Mouse (Mus musculus) forebrain, embryonic 13.5 days (tissue): ENCODE data around the gene Ubl7. TPM values are rescaled to one million over a fixed set of nuclear protein-coding genes. Genes with fewer than 3 reads are reported as not detected.

Experiments
- ATAC-seq: fragments of 200-750 bp; cut with Nextera tagmentation; 2 replicates; pipeline ENCODE4 v1.8.0; 2017
- H3K27ac ChIP-seq: fragments of 300-500 bp; sonication (generic); 2 replicates; pipeline ENCODE4 v1.5.1; 2015; ENCODE audit warnings: inconsistent platforms, mild to moderate bottlenecking, moderate library complexity
- H3K27me3 ChIP-seq: fragments of 300-500 bp; sonication (generic); 2 replicates; pipeline ENCODE4 v1.6.1; 2015; ENCODE audit warnings: mild to moderate bottlenecking, inconsistent platforms
- H3K36me3 ChIP-seq: fragments of 300-500 bp; sonication (generic); 2 replicates; pipeline ENCODE4 v1.6.1; 2015; ENCODE audit warnings: mild to moderate bottlenecking, inconsistent platforms; ENCODE audit not compliant: poor library complexity, severe bottlenecking
- H3K4me1 ChIP-seq: fragments of 300-500 bp; sonication (generic); 2 replicates; pipeline ENCODE4 v1.6.1; 2015; ENCODE audit warnings: inconsistent platforms
- H3K4me2 ChIP-seq: fragments of 300-500 bp; sonication (generic); 2 replicates; pipeline ENCODE4 v1.6.1; 2015; ENCODE audit warnings: inconsistent platforms, mild to moderate bottlenecking, moderate library complexity
- H3K4me3 ChIP-seq: fragments of 300-500 bp; sonication (generic); 2 replicates; pipeline ENCODE4 v1.5.1; 2015; ENCODE audit warnings: mild to moderate bottlenecking, inconsistent platforms
- H3K9ac ChIP-seq: fragments of 300-500 bp; sonication (generic); 2 replicates; pipeline ENCODE4 v1.6.1; 2015; ENCODE audit warnings: mild to moderate bottlenecking, inconsistent platforms
- H3K9me3 ChIP-seq: fragments of 300-500 bp; sonication (generic); replicated peaks from 2 replicates; pipeline ENCODE4 v1.6.1; 2016; ENCODE audit warnings: inconsistent platforms
- WGBS: fragments of 180-500 bp; shearing (Covaris S2); methylation state at CpG from one replicate; pipeline ENCODE4 v1.1.7; 2015; 5-methylcytosine and 5-hydroxymethylcytosine counted together
- polyA plus RNA-seq: library from polyadenylated mRNA; unstranded; fragments of >200 nt; fragmentation: Nextera tagmentation; extraction: Ambion mirVana; gene quantifications from 2 replicates; pipeline ENCODE4 v1.2.1, GENCODE M21; 2015

The Ubl7 gene
- 164 and 165 TPM in 2 replicates for polyA plus RNA-seq

GRCm38 (mm10) chr9:57910254-57911160 lies at the start of gene Ubl7:
Gene Ubl7 (plus strand): TSS chr9:57910979.
- WGBS: under 1% methylated on average over 47 of the region's 47 CpGs
- H3K4me1 ChIP-seq: peaks cover 19% of the 10 kb centered on the region
- H3K9me3 ChIP-seq: no peaks in the 10 kb centered on the region
- no peaks in the 10 kb centered on the region for H3K27me3 ChIP-seq
- peak; percentile 98 for ATAC-seq
- H3K4me2 ChIP-seq: peak within 1 kb of the TSS; percentile 85
- H3K4me3 ChIP-seq: peak within 1 kb of the TSS; percentile 81
- H3K27ac ChIP-seq: peak within 1 kb of the TSS; percentile 59
- peak within 1 kb of the TSS; percentile 76 for H3K9ac ChIP-seq
- H3K36me3 ChIP-seq: peaks cover 15% of the 10 kb centered on the region; the same call in 1 of the 2 replicates

DNA sequence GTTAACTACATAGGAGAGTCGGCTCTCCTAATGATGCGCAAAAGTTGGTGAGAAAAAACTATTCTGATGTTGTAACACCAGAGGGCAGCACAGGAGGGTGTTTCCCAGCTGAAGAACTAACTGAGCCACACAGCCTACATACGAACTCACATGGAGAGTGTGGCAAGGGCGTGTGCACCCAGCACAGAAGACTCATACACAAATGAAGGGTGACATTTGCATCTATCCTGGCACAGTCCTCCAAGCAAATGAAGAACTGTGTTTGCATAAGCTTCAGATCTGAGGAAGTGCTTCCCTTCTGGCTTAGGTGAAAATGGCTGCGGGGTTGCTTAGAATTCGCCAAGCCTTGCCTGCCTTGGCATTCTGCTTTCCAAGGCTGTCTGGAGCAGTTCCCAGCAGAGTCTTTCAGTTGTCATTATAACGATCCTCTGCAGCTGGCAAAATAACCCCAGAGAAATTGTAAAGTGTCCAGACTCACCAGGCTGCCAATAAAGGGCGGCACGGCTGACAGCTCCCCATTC lies 48.8 kb upstream of the Ubl7 start:
- Histone ChIP-seq H3K9ac (no peak overlapping the region), H3K4me3 (no peak overlapping the region), H3K4me2 (peak overlapping the region; percentile 37), H3K4me1 (peaks cover 17% of the 10 kb centered on the region), H3K27me3 (peaks cover 11% of the 10 kb centered on the region; the same call in 1 of the 2 replicates), H3K36me3 (no peaks in the 10 kb centered on the region), H3K9me3 (no peaks in the 10 kb centered on the region), H3K27ac (peak overlapping the region; percentile 79)
- whole genome bisulfite sequencing: 11% methylated on average over 9 of the region's 9 CpGs
- ATAC-seq: peak; percentile 97

GRCm38 (mm10) chr9:57864336-57864735 lies 46.4 kb upstream of the Ubl7 start:
- H3K9me3 ChIP-seq: no peaks in the 10 kb centered on the region
- H3K27me3 ChIP-seq: peaks cover 17% of the 10 kb centered on the region; the same call in 1 of the 2 replicates
- H3K9ac ChIP-seq: no peak overlapping the region
- no peak overlapping the region for H3K27ac ChIP-seq
- H3K36me3 ChIP-seq: no peaks in the 10 kb centered on the region
- H3K4me3 ChIP-seq: no peak overlapping the region
- H3K4me1 ChIP-seq: peaks cover 17% of the 10 kb centered on the region
- H3K4me2 ChIP-seq: no peak overlapping the region
- ATAC-seq: no peak

- no peaks in the 10 kb centered on the region for H3K9me3 ChIP-seq
- no peak overlapping the region for H3K4me3 ChIP-seq
- H3K27ac ChIP-seq: no peak overlapping the region
- no peaks in the 10 kb centered on the region for H3K36me3 ChIP-seq
- WGBS: 90% methylated on average over 7 of the region's 7 CpGs
- peaks cover 19% of the 10 kb centered on the region; the same call in 1 of the 2 replicates for H3K27me3 ChIP-seq
- ATAC-seq: no peak
- H3K4me1 ChIP-seq: peaks cover 14% of the 10 kb centered on the region
- no peak overlapping the region for H3K9ac ChIP-seq
- no peak overlapping the region for H3K4me2 ChIP-seq
These were observed 44.2 kb upstream of the Ubl7 start for GRCm38 (mm10) chr9:57866530-57866929.

GRCm38 (mm10) chr9:57867236-57867635 lies 43.5 kb upstream of the Ubl7 start:
- WGBS: 91% methylated on average over 4 of the region's 4 CpGs
- no peaks in the 10 kb centered on the region for H3K36me3 ChIP-seq
- no peak overlapping the region for H3K27ac ChIP-seq
- no peaks in the 10 kb centered on the region for H3K9me3 ChIP-seq
- peaks cover 19% of the 10 kb centered on the region; the same call in 1 of the 2 replicates for H3K27me3 ChIP-seq
- H3K4me3 ChIP-seq: no peak overlapping the region
- no peak overlapping the region for H3K4me2 ChIP-seq
- no peak for ATAC-seq
- peaks cover 7% of the 10 kb centered on the region for H3K4me1 ChIP-seq
- no peak overlapping the region for H3K9ac ChIP-seq

DNA sequence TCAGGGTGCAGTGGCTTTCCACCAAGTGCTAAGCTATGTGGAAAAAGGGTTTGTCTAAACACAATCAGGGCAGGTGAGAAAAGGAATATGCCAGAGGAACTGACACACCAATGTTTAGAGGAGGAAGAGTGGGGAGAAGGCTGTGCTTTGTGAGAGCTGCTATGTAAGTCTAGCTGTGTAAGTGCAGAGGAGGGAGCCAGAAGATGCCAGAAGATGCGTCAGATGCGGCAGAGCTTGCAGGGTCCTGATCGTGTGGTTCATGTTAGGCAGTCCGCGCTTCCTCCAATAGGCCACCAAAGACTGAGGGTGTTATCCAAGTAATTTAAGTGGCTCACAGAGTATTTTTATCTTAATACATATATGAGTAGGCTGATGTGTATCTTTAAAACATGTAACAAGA lies 42.9 kb upstream of the Ubl7 start:
- H3K36me3 ChIP-seq: no peaks in the 10 kb centered on the region
- no peak overlapping the region for H3K9ac ChIP-seq
- no peak overlapping the region for H3K4me2 ChIP-seq
- WGBS: 85% methylated on average over 5 of the region's 5 CpGs
- no peak for ATAC-seq
- H3K27me3 ChIP-seq: peaks cover 19% of the 10 kb centered on the region; the same call in 1 of the 2 replicates
- H3K4me1 ChIP-seq: 0 out of 2 replicates have a peak, but pooled peaks cover under 1% of the 10 kb centered on the region
- H3K9me3 ChIP-seq: no peaks in the 10 kb centered on the region
- no peak overlapping the region for H3K4me3 ChIP-seq
- no peak overlapping the region for H3K27ac ChIP-seq

DNA sequence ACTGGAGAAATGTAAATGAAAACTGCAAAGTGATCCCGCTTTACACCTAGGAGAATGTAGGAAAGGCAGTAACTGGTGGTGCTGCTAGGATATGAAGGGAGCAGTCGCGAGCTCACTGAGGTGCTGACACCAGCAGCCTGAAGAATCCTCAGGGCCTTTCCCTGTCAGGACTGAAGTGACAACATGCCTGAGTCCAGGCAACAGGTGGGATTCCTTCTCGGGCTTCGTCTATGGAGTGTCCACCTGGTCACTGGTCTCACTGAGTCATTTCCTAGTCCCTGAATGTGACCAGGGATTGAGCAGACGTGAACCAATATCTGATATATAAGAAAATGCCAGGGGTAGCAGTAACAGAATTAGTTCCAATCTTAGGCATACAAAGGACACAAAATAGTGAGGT lies 42.0 kb upstream of the Ubl7 start:
- no peak overlapping the region for H3K27ac ChIP-seq
- no peak overlapping the region for H3K9ac ChIP-seq
- ATAC-seq: no peak
- H3K27me3 ChIP-seq: peaks cover 18% of the 10 kb centered on the region; the same call in 1 of the 2 replicates
- H3K4me3 ChIP-seq: no peak overlapping the region
- no peaks in the 10 kb centered on the region for H3K9me3 ChIP-seq
- no peak overlapping the region for H3K4me2 ChIP-seq
- 88% methylated on average over 6 of the region's 6 CpGs for WGBS
- H3K36me3 ChIP-seq: no peaks in the 10 kb centered on the region
- no peaks in the 10 kb centered on the region for H3K4me1 ChIP-seq

DNA sequence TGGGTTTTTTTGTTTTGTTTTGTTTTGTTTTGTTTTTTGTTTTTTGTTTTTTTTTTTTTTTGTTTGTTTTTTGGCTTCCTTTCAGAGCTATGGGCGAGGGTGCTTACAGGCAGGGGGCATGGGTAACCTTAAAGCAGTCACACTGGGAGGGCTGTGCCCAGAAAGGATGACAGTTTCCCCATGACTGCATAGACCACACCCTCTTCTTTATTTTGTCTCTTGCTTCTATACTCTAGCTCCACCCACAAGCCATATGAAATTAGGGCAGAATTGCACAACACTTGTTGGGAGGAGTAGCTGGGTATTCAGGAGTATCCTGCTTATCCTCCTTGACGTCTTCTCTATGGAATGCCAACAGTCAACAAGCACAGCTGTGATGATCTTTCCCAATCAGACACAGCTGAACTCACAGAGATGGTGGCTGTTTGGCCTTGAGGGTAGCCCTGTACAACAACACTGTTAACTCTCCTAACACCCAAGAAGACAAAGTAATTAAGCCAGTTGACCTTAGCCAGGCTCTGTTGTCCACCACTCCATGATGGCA lies 40.4 kb upstream of the Ubl7 start:
- 49% methylated on average over 2 of the region's 2 CpGs for WGBS
- no peak for ATAC-seq
- no peaks in the 10 kb centered on the region for H3K4me1 ChIP-seq

GRCm38 (mm10) chr9:57874134-57874533 lies 36.6 kb upstream of the Ubl7 start:
- no peak overlapping the region for H3K9ac ChIP-seq
- H3K4me1 ChIP-seq: no peaks in the 10 kb centered on the region
- H3K4me3 ChIP-seq: no peak overlapping the region
- 0 out of 2 replicates have a peak, but pooled peaks cover 3% of the 10 kb centered on the region for H3K27me3 ChIP-seq
- H3K9me3 ChIP-seq: no peaks in the 10 kb centered on the region
- no peaks in the 10 kb centered on the region for H3K36me3 ChIP-seq
- WGBS: 77% methylated on average over 5 of the region's 5 CpGs
- no peak overlapping the region for H3K4me2 ChIP-seq
- no peak overlapping the region for H3K27ac ChIP-seq
- no peak for ATAC-seq

More for the DNA sequence above, 40.4 kb upstream of the Ubl7 start:
- no peak overlapping the region for H3K4me2 ChIP-seq
- no peak overlapping the region for H3K27ac ChIP-seq
- H3K4me3 ChIP-seq: no peak overlapping the region
- no peaks in the 10 kb centered on the region for H3K9me3 ChIP-seq
- peaks cover 15% of the 10 kb centered on the region; the same call in 1 of the 2 replicates for H3K27me3 ChIP-seq
- no peaks in the 10 kb centered on the region for H3K36me3 ChIP-seq
- H3K9ac ChIP-seq: no peak overlapping the region

DNA sequence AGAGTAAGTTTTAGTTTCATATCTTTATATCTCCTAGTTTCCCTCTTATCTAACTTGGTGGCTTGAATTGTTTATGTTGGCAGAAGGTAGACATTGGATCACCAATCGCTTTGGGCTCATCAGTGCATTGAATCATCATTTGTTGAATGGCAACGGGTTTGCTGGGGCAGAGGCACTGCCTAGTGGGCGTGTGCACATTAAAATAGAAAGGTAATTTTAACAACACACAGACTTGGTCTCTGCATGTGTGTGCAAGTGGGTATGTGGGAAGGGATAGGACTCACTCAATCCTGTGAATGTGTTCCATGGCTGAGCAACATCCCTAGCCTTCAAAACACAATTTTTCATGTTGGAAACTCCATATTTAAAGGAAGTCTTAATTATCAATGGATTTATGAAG lies 35.8 kb upstream of the Ubl7 start:
- no peaks in the 10 kb centered on the region for H3K4me1 ChIP-seq
- 0 out of 2 replicates have a peak, but pooled peaks cover 3% of the 10 kb centered on the region for H3K27me3 ChIP-seq
- no peak overlapping the region for H3K9ac ChIP-seq
- no peaks in the 10 kb centered on the region for H3K9me3 ChIP-seq
- 75% methylated on average over 3 of the region's 3 CpGs for WGBS
- H3K36me3 ChIP-seq: no peaks in the 10 kb centered on the region
- ATAC-seq: no peak
- H3K27ac ChIP-seq: no peak overlapping the region
- no peak overlapping the region for H3K4me3 ChIP-seq
- H3K4me2 ChIP-seq: no peak overlapping the region

GRCm38 (mm10) chr9:57879213-57879612 lies 31.6 kb upstream of the Ubl7 start:
- peaks cover 4% of the 10 kb centered on the region; the same call in 1 of the 2 replicates for H3K4me1 ChIP-seq
- H3K36me3 ChIP-seq: no peaks in the 10 kb centered on the region
- H3K9ac ChIP-seq: no peak overlapping the region
- no peak overlapping the region for H3K27ac ChIP-seq
- WGBS: 77% methylated on average over 3 of the region's 3 CpGs
- H3K4me2 ChIP-seq: no peak overlapping the region
- H3K27me3 ChIP-seq: 0 out of 2 replicates have a peak, but pooled peaks cover under 1% of the 10 kb centered on the region
- H3K9me3 ChIP-seq: no peaks in the 10 kb centered on the region
- no peak overlapping the region for H3K4me3 ChIP-seq
- ATAC-seq: no peak

- no peak overlapping the region for H3K4me2 ChIP-seq
- no peak for ATAC-seq
- 8% methylated on average over 4 of the region's 4 CpGs for WGBS
- H3K27ac ChIP-seq: no peak overlapping the region
- H3K36me3 ChIP-seq: no peaks in the 10 kb centered on the region
- 0 out of 2 replicates have a peak, but pooled peaks cover 4% of the 10 kb centered on the region for H3K27me3 ChIP-seq
- H3K9me3 ChIP-seq: no peaks in the 10 kb centered on the region
- no peak overlapping the region for H3K9ac ChIP-seq
- no peak overlapping the region for H3K4me3 ChIP-seq
- H3K4me1 ChIP-seq: peaks cover 4% of the 10 kb centered on the region; the same call in 1 of the 2 replicates
These were observed 30.5 kb upstream of the Ubl7 start for GRCm38 (mm10) chr9:57880278-57880677.
